Mouse (Mus musculus): Measurements from ENCODE around the gene Selenoh. TPM values are rescaled to one million over a fixed set of nuclear protein-coding genes. Genes with fewer than 3 reads are reported as not detected.

Gene Selenoh
- polyA plus RNA-seq (2021; fragmentation: Nextera tagmentation) = 94.1 and 109 TPM in 2 replicates
- long read RNA-seq, experiment 1, transcript Selenoh-203 (4 exons, 747 nt) = major isoform, 11 of 14 reads
- long read RNA-seq, experiment 1, partial matches to known transcripts = 1 of 14 reads
- long read RNA-seq, experiment 1, other reads (novel, unspliced or antisense) = 0 of 14 reads
- long read RNA-seq, experiment 2, transcript Selenoh-203 (4 exons, 747 nt) = major isoform, 51 of 68 reads
- long read RNA-seq, experiment 2, transcript Selenoh-202 (4 exons, 654 nt) = minor isoform, 14 of 68 reads
- long read RNA-seq, experiment 2, partial matches to known transcripts = 3 of 68 reads
- long read RNA-seq, experiment 2, other reads (novel, unspliced or antisense) = 0 of 68 reads

DNA sequence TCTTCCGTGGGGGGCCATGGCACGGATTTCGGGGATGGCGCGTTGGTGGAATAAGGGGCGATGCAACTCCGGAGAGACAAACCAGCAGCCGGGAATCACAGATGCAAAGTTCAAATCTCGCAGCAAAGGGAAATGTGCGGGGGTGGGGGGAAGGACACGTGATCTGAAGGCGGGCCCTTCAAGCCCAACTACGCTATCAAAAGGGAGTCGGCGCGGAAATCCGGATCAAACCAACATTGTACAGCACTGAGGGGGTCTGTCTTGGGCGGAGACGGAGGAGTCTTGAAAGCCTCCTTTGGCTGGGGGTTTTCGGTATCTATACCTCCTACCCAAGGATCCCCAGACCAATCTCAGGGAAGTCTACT, at the start of gene Selenoh:
Selenoh (minus strand) TSS at position 202 of the 365 bp plus-strand sequence.

DNA sequence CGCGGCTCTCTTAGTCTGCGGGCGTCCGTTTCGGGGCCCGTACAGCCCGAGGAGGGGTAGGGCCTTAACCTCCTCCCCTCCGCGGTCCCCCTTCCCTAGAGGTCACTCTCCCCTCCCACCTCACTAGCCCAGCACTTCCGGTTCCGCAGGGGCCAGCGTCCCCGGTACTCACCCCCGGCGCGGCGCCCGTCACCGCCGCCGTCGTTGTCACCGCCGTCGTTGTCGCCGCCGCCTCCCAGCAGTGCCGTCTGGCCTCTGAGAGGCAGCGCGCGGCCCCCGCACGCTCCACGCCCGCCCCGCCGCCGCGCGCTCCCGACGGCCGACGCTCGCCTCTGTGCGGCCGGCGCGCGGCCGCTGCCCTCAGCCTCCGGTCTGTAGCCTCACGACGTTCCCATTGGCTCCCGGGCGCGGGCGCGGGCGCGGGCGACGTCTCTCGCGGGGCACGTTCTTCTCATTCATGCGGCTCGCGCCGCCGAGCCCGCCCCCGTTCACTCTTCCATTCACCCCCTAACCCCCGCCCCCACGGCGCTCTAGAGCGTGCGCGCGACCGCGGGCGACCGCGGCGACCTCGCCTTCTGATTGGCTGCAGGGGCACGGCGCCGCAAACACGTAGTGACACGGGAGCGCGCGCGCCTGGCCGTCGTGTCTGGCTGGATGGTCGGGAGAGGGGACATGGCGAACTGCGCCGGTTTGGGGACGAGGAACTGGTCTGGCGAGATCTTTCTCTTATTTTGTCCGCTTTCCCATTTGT, 44.4 kb upstream of the Selenoh start, which contains the start of gene Zdhhc5:
Zdhhc5 (minus strand) TSS at position 370 of the 751 bp plus-strand sequence.

DNA sequence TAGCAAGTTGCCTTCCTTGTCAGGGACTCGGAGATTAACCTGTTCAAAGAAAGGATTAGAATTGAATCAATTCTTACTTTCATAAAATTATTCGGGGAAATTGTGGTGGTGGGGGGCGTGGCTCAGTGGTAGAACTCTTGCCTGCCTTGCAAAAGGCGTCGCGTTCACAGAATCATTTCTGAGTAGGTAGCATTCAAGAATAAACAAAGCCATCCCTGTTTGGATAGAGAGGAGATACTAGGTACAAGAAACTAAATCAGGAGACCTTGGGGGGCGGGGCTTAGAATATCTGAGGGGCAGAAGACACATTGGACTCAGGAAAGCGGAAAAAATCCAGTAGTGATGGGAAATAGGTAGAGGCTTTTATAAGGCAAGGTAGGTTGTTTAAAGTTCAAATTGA, 8.4 kb upstream of the Selenoh start, which contains the start of gene Tmx2:
Tmx2 (minus strand) TSS at position 125 of the 400 bp plus-strand sequence.

DNA sequence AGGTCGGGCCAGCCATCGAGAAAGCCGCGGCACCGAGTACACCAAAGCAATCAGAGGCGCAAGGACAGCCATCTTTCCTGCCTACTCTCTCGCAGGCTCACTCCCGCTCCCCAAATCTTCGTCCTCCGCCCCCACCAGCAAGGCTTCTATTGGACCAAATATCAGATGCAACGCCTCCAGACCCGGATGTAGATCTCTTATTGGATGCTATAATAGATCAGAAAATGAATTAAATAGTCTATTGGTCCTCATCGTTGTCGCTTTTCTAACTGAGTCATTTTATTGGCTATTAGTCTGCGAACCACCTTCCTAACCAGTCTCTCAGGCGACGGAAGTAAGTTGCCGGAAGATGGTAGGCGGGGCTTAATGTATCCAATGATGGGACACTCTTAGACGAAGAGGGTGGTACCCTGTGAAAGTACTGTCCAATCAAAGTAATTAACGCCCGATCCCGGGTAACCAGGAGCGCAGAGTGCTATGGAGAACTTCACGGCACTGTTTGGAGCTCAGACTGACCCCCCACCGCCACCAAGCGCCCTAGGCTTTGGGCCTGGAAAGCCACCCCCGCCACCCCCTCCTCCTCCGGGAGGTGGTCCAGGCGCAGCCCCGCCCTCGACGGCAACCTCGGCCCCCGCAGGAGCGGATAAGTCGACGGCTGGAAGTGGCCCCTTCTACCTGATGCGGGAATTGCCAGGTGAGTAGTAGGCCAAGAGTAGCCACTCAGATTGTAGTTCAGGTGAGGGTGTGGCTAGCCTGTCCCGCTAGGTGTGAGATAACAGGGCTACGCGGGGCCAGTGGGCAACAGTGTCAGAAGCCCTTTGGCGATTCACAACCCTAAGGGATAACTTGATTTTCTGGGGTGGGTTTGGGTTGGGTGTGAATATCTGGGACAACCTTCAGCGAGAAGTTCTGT, 7.7 kb upstream of the Selenoh start, which contains the start of the genes Gm28635 and Med19:
Gm28635 (minus strand) TSS at position 74 of the 913 bp plus-strand sequence.
Med19 (plus strand) TSS at position 435 of the 913 bp plus-strand sequence.

DNA sequence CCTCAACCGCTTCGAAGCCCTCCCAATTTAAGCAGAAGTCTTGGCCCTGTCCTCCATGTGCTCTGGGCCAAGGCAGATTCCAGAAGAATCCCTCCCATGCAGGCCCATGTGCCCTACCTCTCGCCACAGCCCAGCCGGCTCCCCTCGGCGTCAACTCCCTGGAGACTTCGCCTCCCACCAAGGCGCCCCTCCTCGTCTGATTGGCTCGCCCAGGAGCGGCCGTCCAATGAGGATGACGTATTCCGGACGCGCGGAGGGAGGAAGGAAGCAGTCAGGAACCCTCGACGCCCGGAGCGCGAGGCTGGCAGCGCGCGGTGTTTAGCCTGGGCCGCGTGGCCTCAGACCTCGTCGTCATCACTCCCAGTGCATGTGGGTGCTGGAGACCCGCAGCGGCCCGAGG, 11.8 kb downstream of the Selenoh start, which contains the start of gene Btbd18:
Btbd18 (plus strand) TSS at position 274 of the 400 bp plus-strand sequence.

DNA sequence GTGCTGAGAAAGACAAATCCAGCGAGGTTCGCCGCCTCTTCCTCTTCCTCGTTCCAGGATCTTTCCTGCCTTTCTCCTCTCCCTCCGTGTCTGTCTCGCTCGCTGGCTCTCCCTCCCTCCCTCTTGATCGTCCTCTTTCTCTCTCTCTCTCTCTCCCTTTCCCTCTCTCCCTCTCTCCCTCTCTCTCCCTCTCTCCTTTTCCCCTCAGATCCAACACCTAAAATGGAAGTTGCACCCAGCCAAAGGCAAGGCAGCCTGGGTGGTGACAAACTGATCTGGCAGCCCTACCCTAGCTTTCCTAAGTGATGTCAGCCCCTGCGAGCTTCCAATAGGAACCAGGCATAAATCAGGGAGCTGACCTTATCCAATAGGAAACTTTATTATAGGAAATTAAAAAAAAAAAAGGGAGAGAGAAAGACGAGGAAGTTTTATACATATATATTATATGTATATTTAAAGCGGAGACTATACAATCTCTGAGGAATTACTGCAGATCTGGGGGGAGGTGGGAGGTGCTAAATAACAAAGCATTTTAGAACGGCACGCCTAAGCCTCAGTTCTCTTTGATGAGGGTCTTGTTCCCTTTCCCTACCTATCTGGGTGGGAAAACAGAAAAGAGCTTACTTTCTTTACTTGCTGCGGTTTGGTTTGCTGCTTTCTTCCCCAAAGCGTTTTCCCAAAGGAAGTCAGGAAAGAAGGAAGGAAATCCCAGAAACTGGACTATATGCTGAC, 19.9 kb downstream of the Selenoh start, which contains the start of gene Ctnnd1:
Ctnnd1 (minus strand) TSS at position 302 of the 732 bp plus-strand sequence.

Other genes starting within 250 kb of the Selenoh start
- gene Calcrl, start 245.4 kb downstream of the Selenoh start, polyA plus RNA-seq (2021; fragmentation: Nextera tagmentation) = 2.9 and 4.5 TPM in 2 replicates
- gene Tfpi, start 194.0 kb downstream of the Selenoh start, polyA plus RNA-seq (2021; fragmentation: Nextera tagmentation) = 2.7 and 3.1 TPM in 2 replicates
- gene Ctnnd1, start 20.0 kb downstream of the Selenoh start, polyA plus RNA-seq (2021; fragmentation: Nextera tagmentation) = 5.0 and 5.6 TPM in 2 replicates
- 0.06 TPM in 1 of 2 replicates, not detected in the other for gene Btbd18, start 11.7 kb downstream of the Selenoh start, polyA plus RNA-seq (2021; fragmentation: Nextera tagmentation)
- gene Gm28635, start 7.3 kb upstream of the Selenoh start, polyA plus RNA-seq (2021; fragmentation: Nextera tagmentation) = not detected in 2 replicates
- 14.4 and 25.0 TPM in 2 replicates for gene Med19, start 7.6 kb upstream of the Selenoh start, polyA plus RNA-seq (2021; fragmentation: Nextera tagmentation)
- gene Tmx2, start 8.4 kb upstream of the Selenoh start, polyA plus RNA-seq (2021; fragmentation: Nextera tagmentation) = 239 and 350 TPM in 2 replicates
- 5.5 and 8.0 TPM in 2 replicates for gene Zdhhc5, start 44.4 kb upstream of the Selenoh start, polyA plus RNA-seq (2021; fragmentation: Nextera tagmentation)
- gene Clp1, start 56.6 kb upstream of the Selenoh start, polyA plus RNA-seq (2021; fragmentation: Nextera tagmentation) = 10.4 and 10.5 TPM in 2 replicates
- gene Ypel4, start 63.3 kb upstream of the Selenoh start, polyA plus RNA-seq (2021; fragmentation: Nextera tagmentation) = 19.6 and 26.9 TPM in 2 replicates
- gene Gm19426, start 72.9 kb upstream of the Selenoh start, polyA plus RNA-seq (2021; fragmentation: Nextera tagmentation) = 0.70 and 1.2 TPM in 2 replicates
- 9.7 and 14.3 TPM in 2 replicates for gene Serping1, start 104.7 kb upstream of the Selenoh start, polyA plus RNA-seq (2021; fragmentation: Nextera tagmentation)
- gene Ube2l6, start 128.1 kb upstream of the Selenoh start, polyA plus RNA-seq (2021; fragmentation: Nextera tagmentation) = 7.5 and 12.5 TPM in 2 replicates
- not detected in 2 replicates for gene Smtnl1, start 151.9 kb upstream of the Selenoh start, polyA plus RNA-seq (2021; fragmentation: Nextera tagmentation)
- 174 and 190 TPM in 2 replicates for gene Timm10, start 156.2 kb upstream of the Selenoh start, polyA plus RNA-seq (2021; fragmentation: Nextera tagmentation)
- gene Slc43a1, start 168.1 kb upstream of the Selenoh start, polyA plus RNA-seq (2021; fragmentation: Nextera tagmentation) = 0.14 and 0.29 TPM in 2 replicates
- gene Rtn4rl2, start 215.9 kb upstream of the Selenoh start, polyA plus RNA-seq (2021; fragmentation: Nextera tagmentation) = 5.6 and 49.3 TPM in 2 replicates

Measured in left cerebral cortex, adult 6 months (tissue).